Mouse (Mus musculus) brain, adult 2 months (tissue): ENCODE measurements at regions not wholly inside any gene's neighbourhood (a gene's known extent, or its start where the extent isn't known, plus 50 kb on each side); places are given as distances from the start of the nearest gene placed in this dataset.
A peak's percentile ranks its signal among the peaks of the same experiment; 100 is the strongest.

Experiments used
- DNase-seq: peaks from one replicate; pipeline ENCODE4 v3.0.0; 2011; ENCODE audit warnings: low read depth, low spot score

DNA sequence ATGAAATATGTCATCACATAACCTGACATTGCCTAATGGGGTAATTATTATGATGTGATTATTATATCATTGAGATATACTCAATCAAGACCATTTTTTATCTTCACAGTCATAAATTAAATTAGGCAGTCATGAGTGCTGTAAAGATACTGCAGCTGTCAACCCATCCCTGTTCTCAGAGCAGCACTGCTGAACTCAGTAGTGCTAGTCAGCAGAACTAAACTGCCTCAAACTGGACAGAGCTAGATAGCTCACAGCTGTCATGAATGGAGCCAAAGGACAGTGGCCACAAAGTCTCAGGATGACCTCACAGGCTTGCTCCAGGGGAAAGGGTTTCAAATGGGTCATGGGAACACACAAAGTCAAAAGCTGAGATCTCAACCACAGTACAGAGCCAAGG lies 71.3 kb downstream of the Gm6760 start:
- DNase-seq: no peak

DNA sequence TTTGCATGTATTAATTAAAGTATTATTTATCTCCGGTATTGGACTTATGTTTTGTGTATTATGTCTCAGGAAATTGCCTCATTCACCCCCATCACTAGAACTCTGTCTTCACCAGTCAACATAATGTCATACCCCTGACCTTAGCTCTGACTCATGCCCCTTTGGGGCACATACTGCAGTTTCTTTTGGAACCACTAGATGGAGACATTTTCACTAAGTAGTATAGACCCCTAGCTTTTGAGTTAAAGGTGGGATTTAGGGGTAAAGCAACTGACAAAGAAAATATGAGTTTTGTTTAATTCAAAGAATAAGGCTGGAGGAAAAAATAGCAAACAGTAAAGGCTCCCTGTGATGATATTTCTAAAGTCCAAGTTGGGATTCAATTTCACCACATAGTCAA lies 93.6 kb downstream of the Gm6760 start:
- DNase-seq: peak; percentile 1

DNA sequence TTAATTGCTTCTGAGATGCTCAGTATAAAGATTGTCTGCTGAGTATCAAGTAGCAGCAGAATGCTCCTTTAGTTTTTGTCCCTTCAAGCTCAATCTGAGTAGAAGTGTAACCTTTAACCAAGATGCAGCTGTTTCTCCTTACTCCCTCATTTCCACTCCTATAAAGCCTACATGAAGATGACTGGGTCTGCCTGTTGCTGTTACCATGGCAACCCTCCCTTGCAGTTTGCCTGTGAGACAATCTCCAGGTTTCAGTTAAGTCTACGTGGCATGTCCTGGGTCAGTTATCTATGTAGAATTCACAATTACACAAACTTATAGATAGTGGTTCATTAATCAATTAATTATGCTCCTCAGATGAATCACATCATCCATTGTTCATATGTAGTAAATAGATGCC lies 95.2 kb downstream of the Gm6760 start:
- peak; percentile 47 for DNase-seq
